Mouse (Mus musculus): ENCODE measurements around the gene Akain1. TPM values are rescaled to one million over a fixed set of nuclear protein-coding genes. Genes with fewer than 3 reads are reported as not detected.

Gene Akain1
- total RNA-seq, 2 experiments from 2014 or later: 0.93 to 1.8 TPM

DNA sequence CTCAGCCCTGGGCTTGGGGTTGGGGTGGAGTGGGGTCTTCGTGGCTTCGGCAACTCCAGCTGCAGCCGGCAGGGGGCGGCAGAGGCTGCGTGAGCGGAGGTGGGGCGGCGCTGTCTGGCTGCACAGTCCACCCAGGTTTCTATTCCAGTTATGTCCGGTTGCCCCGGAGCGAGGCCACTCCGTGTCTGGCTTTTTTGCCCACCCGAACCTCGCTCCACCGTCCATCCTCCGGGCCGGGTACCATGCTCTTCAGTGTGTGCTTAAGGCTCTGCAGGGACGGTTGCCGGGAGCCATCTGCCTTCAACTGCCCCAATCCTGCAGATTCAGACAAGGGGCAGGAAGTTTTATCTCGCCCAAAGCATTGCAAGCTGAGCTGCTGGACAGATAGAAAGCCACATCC is 36.3 kb downstream of the Akain1 start:
- intact Hi-C loops (cut with DNase I): no loop called here
- peak in 1 of 2 experiments; percentile 73 for DNase-seq (ENCODE audit: extremely low spot score in 1 of 2, low spot score in 2 of 2)

- no peak for DNase-seq (ENCODE audit: extremely low spot score in 1 of 2, low spot score in 2 of 2)
- intact Hi-C loops (cut with DNase I): no loop called here
Observed at GRCm38 (mm10) chr17:69477526-69477925, 38.4 kb downstream of the Akain1 start.

GRCm38 (mm10) chr17:69479261-69479660 is 40.1 kb downstream of the Akain1 start:
- DNase-seq (ENCODE audit: extremely low spot score in 1 of 2, low spot score in 2 of 2): no peak
- intact Hi-C loops (cut with DNase I): no loop called here

- DNase-seq (ENCODE audit: extremely low spot score in 1 of 2, low spot score in 2 of 2): no peak
- intact Hi-C loops (cut with DNase I): no loop called here
Observed at GRCm38 (mm10) chr17:69487116-69487515, 48.0 kb downstream of the Akain1 start.

- no peak for DNase-seq (ENCODE audit: extremely low spot score in 1 of 2, low spot score in 2 of 2)
- intact Hi-C loops (cut with DNase I): no loop called here
Observed at GRCm38 (mm10) chr17:69487884-69488283, 48.8 kb downstream of the Akain1 start.

DNA sequence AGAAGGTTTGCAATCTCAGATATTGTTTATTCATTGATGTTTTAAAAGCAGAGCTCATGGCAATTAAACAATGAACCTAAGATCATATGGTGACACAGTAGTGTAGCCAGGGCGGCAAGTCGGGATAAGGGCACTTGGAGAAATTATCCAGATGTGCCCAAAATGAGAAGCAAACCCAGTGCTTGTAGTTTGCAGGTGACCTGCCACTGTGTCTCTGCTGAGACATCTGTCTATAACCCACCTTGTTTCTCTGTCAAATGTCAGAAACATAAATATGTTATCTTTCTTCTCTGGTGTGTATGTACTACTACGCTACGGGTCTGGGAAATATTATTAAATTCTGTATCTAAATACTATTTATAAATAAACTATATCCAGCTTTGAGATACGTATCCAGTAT is 49.7 kb downstream of the Akain1 start:
- intact Hi-C loops (cut with DNase I): no loop called here
- no peak for DNase-seq (ENCODE audit: extremely low spot score in 1 of 2, low spot score in 2 of 2)

DNA sequence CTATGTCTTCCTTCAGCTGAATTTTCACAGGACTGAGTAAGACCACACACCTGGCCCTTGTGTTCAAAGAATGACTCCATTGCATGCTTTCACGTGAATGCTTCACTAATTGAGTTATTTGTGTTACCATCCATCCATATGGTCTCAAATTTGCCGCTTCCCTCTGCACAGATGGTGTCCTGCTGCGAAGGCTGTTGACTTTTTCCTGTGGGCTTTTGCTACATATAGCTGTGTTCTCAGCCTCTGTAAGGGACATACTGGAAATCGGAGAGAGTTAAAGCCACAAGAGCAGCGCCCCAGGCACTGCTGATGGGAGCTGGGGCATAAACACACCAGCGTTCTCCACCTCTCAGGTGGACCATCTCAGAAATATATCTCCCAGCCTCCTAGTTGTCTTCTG is 53.2 kb downstream of the Akain1 start:
- DNase-seq (ENCODE audit: extremely low spot score in 1 of 2, low spot score in 2 of 2): no peak

DNA sequence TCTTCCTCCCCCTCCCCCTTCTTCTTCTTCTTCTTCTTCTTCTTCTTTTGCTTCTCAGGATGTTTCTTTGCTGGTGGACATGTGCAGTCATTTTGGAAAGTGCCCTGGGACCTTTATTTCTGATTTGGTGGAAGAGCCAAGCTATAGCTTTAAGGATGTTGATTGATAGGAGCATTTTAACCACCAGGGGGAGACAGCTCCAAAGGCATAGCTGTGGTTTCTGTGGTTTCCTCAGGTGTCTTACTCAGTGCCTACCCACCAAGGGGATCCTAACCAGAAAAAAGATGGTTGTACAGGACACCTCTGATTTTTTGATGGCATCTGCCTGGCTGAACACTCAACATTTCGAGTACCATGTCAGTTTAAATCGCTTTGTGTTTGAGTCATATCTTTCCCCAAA is 56.4 kb downstream of the Akain1 start:
- no peak for DNase-seq (ENCODE audit: extremely low spot score in 1 of 2, low spot score in 2 of 2)
- intact Hi-C loops (cut with DNase I): no loop called here

More for the DNA sequence above, 53.2 kb downstream of the Akain1 start:
- intact Hi-C loops (cut with DNase I): no loop called here

DNA sequence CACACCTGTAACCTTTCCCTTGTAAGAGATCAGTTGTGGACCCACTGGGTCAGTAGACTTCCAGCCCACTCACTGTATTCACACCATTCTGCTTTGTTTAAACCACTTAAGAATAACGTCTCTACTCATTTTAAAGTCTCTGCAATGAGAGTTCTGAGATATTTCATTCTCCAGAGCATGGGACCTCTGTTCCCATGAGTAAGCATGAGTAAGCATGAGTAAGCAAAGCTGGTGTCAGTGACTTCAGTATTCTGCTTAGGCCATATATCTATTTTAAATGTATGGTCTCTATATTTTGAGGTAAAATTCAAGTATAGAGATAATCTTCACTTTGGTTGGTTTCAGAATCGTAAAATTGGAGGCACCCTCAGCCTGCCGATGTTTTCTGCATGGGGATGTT is 57.0 kb downstream of the Akain1 start:
- intact Hi-C loops (cut with DNase I): no loop called here

GRCm38 (mm10) chr17:69497315-69497714 is 58.2 kb downstream of the Akain1 start:
- intact Hi-C loops (cut with DNase I): no loop called here

More for the DNA sequence above, 57.0 kb downstream of the Akain1 start:
- no peak for DNase-seq (ENCODE audit: extremely low spot score in 1 of 2, low spot score in 2 of 2)

DNA sequence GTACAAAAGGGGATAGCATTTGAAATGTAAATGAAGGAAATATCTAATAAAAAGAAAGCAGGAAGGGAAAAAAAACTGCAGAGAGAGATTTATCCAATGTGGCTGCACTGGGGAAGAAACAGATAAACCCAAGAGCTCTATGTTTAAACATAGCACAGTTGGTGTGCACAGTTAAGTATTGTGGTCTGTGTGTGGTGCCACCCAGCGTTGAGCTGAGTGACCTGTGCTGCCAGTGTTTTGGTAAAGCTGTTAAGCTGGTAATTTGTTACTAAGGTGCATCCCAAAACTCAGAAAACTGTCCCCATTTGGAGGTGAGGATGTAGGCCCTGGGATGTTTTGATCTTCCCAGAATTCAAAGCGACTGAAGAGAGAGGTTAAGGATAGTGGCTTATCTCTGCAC is 59.8 kb downstream of the Akain1 start:
- DNase-seq (ENCODE audit: extremely low spot score in 1 of 2, low spot score in 2 of 2): no peak
- intact Hi-C loops (cut with DNase I): no loop called here

More at GRCm38 (mm10) chr17:69497315-69497714, 58.2 kb downstream of the Akain1 start:
- no peak for DNase-seq (ENCODE audit: extremely low spot score in 1 of 2, low spot score in 2 of 2)

DNA sequence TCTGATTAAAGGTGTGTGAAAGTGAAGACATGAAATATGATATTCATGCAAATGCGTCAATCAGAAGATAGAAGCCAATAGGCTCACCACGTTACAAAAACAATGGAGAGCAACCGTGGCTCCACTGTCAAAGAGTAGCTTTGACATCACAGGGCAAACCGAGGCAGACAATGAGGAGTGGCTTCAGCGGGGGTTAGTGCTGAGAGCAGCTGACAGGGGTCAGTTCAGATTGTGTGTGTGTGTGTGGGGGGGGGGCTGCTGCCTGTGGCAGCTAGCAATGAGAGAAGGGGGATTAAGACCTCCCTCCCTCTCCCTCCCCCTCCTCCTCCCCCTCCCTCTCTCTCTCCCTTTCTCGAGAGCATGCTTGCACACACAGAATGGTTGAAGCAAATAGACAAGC is 60.3 kb downstream of the Akain1 start:
- no peak for DNase-seq (ENCODE audit: extremely low spot score in 1 of 2, low spot score in 2 of 2)
- intact Hi-C loops (cut with DNase I): no loop called here

DNA sequence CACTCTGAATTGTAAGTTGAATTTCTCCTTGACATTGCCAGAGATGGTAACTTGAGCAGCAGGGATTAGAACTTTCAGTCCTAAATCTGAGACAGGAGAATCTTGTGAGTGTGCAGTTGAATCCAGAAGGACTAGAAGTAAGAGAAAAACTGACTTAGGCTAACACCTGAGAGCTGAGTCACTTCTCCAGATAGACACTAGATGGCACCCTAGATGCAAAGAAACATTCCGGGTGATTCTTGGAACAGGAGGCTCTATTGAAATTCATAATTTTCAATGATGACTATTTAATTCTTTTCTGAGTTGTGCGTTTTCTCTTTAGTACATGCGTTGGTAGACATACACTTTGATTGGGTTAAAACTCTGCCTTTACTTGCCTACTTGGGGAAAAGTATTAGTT is 66.9 kb downstream of the Akain1 start:
- intact Hi-C loops (cut with DNase I): no loop called here
- peak in 1 of 2 experiments; percentile 16 for DNase-seq (ENCODE audit: extremely low spot score in 1 of 2, low spot score in 2 of 2)

- no peak for DNase-seq (ENCODE audit: extremely low spot score in 1 of 2, low spot score in 2 of 2)
- intact Hi-C loops (cut with DNase I): no loop called here
Observed at GRCm38 (mm10) chr17:69516344-69516907, 77.3 kb downstream of the Akain1 start.

GRCm38 (mm10) chr17:69531472-69531871 is 92.3 kb downstream of the Akain1 start:
- no peak for DNase-seq (ENCODE audit: extremely low spot score in 1 of 2, low spot score in 2 of 2)
- intact Hi-C loops (cut with DNase I): no loop called here

Other genes with a start within 250 kb of the Akain1 start
- 10 to 100 TPM; 24.5 to 25.1 TPM for gene Zbtb14, start 56.3 kb upstream of the Akain1 start, total RNA-seq (2021)

Data from left cerebral cortex, postnatal 10 days (tissue).